Mouse (Mus musculus) brown adipose tissue, adult 24 weeks (tissue): Measurements from ENCODE around the gene 4921524J17Rik. TPM values are rescaled to one million over a fixed set of nuclear protein-coding genes. Genes with fewer than 3 reads are reported as not detected.

ENCODE experiments used
- H3K27ac ChIP-seq: fragments of 200-500 bp; replicated peaks from 2 replicates; pipeline ENCODE4 v1.5.1; 2012; ENCODE audit warnings: low read depth, mild to moderate bottlenecking, low read length
- H3K4me1 ChIP-seq: fragments of 200-500 bp; 2 replicates; pipeline ENCODE4 v1.6.1; 2012; ENCODE audit warnings: low read length, mixed read lengths; ENCODE audit not compliant: control insufficient read depth, insufficient read depth, insufficient read length
- H3K4me3 ChIP-seq: fragments of 200-500 bp; 2 replicates; pipeline ENCODE4 v1.5.1; 2012; ENCODE audit warnings: low read depth, mild to moderate bottlenecking, low read length, moderate library complexity; ENCODE audit not compliant: insufficient read depth
- polyA plus RNA-seq: library from polyadenylated mRNA; stranded (reverse); fragments of >200 nt; gene quantifications from 2 replicates; pipeline ENCODE4 v1.2.4, GENCODE M21; 2012; ENCODE audit not compliant: missing spikeins, insufficient read depth, insufficient read length

Gene 4921524J17Rik
- polyA plus RNA-seq, 1 experiment = 15.3 TPM

- Histone ChIP-seq H3K27ac (no peak overlapping the region), H3K4me1 (no peaks in the 10 kb centered on the region), H3K4me3 (no peak overlapping the region)
These were observed 53.4 kb downstream of the 4921524J17Rik start for GRCm38 (mm10) chr8:85379142-85379781.

- H3K27ac ChIP-seq = no peak overlapping the region
- no peak overlapping the region for H3K4me3 ChIP-seq
- H3K4me1 ChIP-seq = no peaks in the 10 kb centered on the region
These were observed 56.1 kb downstream of the 4921524J17Rik start for GRCm38 (mm10) chr8:85376516-85376915.

DNA sequence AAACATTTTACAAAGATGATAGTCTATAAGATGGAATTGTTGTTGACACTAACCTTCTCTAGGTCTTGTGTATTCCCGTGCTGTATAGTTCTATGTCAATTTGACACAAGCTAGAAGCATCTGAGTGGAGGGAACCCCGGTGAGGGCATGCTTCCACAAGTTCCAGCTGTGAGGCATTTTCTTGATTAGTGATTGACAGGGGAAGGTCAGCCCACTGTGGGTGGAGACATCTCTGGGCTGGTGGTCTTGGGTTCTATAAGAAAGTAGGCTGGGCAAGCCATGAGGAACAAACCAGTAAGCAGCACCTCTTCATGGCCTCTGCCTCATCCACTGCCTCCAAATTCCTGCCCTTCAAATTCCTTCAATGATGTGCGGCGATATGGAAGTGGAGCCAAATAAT lies 58.3 kb downstream of the 4921524J17Rik start:
- H3K4me1 ChIP-seq = no peaks in the 10 kb centered on the region
- H3K4me3 ChIP-seq = no peak overlapping the region
- H3K27ac ChIP-seq = no peak overlapping the region

GRCm38 (mm10) chr8:85373435-85374039 lies 59.1 kb downstream of the 4921524J17Rik start:
- H3K27ac ChIP-seq = no peak overlapping the region
- no peak overlapping the region for H3K4me3 ChIP-seq
- H3K4me1 ChIP-seq = no peaks in the 10 kb centered on the region

- H3K27ac ChIP-seq = no peak overlapping the region
- H3K4me3 ChIP-seq = no peak overlapping the region
- H3K4me1 ChIP-seq = no peaks in the 10 kb centered on the region
These were observed 60.2 kb downstream of the 4921524J17Rik start for GRCm38 (mm10) chr8:85372465-85372839.

DNA sequence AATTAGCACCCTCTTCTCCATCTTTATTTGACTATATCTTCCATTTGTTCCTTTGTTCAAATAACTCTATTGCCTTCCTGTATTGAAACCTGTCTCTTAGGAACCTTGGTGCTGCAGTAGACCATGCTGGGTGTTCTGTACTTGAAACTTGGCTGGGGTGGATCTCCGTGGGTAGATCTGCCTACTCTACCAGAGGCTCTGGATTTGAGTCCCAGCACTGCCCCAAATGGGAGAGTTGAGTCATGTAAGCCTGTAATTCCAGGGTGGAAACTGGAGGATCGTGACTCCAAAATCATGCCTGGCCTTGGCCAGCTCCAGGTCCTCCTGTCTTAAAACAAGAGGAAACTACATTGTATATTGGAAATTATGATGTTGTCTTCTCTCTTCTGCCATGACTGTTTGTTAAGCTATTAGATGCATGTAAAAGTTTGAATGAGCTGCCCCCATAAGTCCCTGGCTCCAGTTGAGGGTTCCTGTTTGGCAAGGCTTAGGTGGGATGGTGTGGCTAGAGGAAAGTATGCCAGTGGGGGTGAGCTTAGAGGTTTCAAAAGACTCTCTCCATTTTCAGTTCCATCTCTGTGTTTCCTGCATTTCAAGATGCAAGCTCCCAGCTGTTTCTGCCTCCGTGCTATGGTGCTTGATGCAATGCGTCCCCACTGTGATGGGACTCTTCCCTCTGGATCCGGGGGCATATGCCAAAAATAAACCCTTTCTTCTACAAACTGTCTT lies 60.7 kb downstream of the 4921524J17Rik start:
- no peak overlapping the region for H3K27ac ChIP-seq
- no peaks in the 10 kb centered on the region for H3K4me1 ChIP-seq
- H3K4me3 ChIP-seq = no peak overlapping the region

- Histone ChIP-seq H3K4me1 (peaks cover 6% of the 10 kb centered on the region), H3K4me3 (no peak overlapping the region), H3K27ac (no peak overlapping the region)
These were observed 67.5 kb downstream of the 4921524J17Rik start for GRCm38 (mm10) chr8:85365176-85365575.

GRCm38 (mm10) chr8:85364628-85365027 lies 68.0 kb downstream of the 4921524J17Rik start:
- peaks cover 6% of the 10 kb centered on the region for H3K4me1 ChIP-seq
- no peak overlapping the region for H3K27ac ChIP-seq
- H3K4me3 ChIP-seq = no peak overlapping the region

- Histone ChIP-seq H3K27ac (no peak overlapping the region), H3K4me3 (no peak overlapping the region), H3K4me1 (peaks cover 6% of the 10 kb centered on the region)
These were observed 69.2 kb downstream of the 4921524J17Rik start for GRCm38 (mm10) chr8:85363406-85363805.

- Histone ChIP-seq H3K27ac (no peak overlapping the region), H3K4me1 (peaks cover 6% of the 10 kb centered on the region), H3K4me3 (no peak overlapping the region)
These were observed 70.4 kb downstream of the 4921524J17Rik start for GRCm38 (mm10) chr8:85362211-85362610.

Other genes with a start within 250 kb of the 4921524J17Rik start
- not detected in 2 replicates for gene Olfr371, start 206.8 kb downstream of the 4921524J17Rik start, polyA plus RNA-seq
- gene Orc6, start 133.2 kb downstream of the 4921524J17Rik start, polyA plus RNA-seq = 20.9 and 21.2 TPM in 2 replicates
- 76.0 and 79.0 TPM in 2 replicates for gene Vps35, start 133.0 kb downstream of the 4921524J17Rik start, polyA plus RNA-seq
- not detected in 2 replicates for gene Mylk3, start 46.5 kb downstream of the 4921524J17Rik start, polyA plus RNA-seq
- gene Gpt2, start 59.7 kb upstream of the 4921524J17Rik start, polyA plus RNA-seq = 11.1 TPM in 2 replicates
- 80.9 and 101 TPM in 2 replicates for gene Dnaja2, start 122.5 kb upstream of the 4921524J17Rik start, polyA plus RNA-seq